Mouse (Mus musculus): Measurements from ENCODE around the gene Olfr1342. TPM values are rescaled to one million over a fixed set of nuclear protein-coding genes. Genes with fewer than 3 reads are reported as not detected.

Olfr1342 gene
- total RNA-seq, 2 experiments from 2014 or later: not detected

Other genes with a start within 250 kb of the Olfr1342 start
- gene Mpl, start 235.2 kb downstream of the Olfr1342 start, total RNA-seq (2021): under 1 TPM; 0.79 to 0.94 TPM
- gene Tie1, start 202.7 kb downstream of the Olfr1342 start, total RNA-seq (2021): 1 to 10 TPM; 7.8 to 8.6 TPM
- not detected for gene 2610528J11Rik, start 165.8 kb downstream of the Olfr1342 start, total RNA-seq (2021)
- gene Tmem125, start 148.7 kb downstream of the Olfr1342 start, total RNA-seq (2021): 10 to 100 TPM in 1 of 2 experiments, 1 to 10 TPM in 1; 6.6 to 14.5 TPM
- gene Cfap57, start 72.0 kb downstream of the Olfr1342 start, total RNA-seq (2021): under 1 TPM; 0.64 to 0.70 TPM
- gene Ebna1bp2, start 72.0 kb downstream of the Olfr1342 start, total RNA-seq (2021): 10 to 100 TPM; 53.5 to 62.3 TPM
- gene Olfr62, start 33.8 kb downstream of the Olfr1342 start, total RNA-seq (2021): not detected
- gene Olfr1341, start 10.8 kb upstream of the Olfr1342 start, total RNA-seq (2021): not detected
- gene Olfr1340, start 27.4 kb upstream of the Olfr1342 start, total RNA-seq (2021): not detected
- gene Olfr1339, start 39.4 kb upstream of the Olfr1342 start, total RNA-seq (2021): not detected
- gene Olfr1338, start 66.0 kb upstream of the Olfr1342 start, total RNA-seq (2021): not detected
- gene Olfr1337, start 89.8 kb upstream of the Olfr1342 start, total RNA-seq (2021): not detected
- gene Olfr1335, start 117.2 kb upstream of the Olfr1342 start, total RNA-seq (2021): not detected
- gene Olfr1333, start 143.5 kb upstream of the Olfr1342 start, total RNA-seq (2021): not detected
- gene Olfr1331, start 171.9 kb upstream of the Olfr1342 start, total RNA-seq (2021): not detected
- not detected for gene Olfr1330, start 195.8 kb upstream of the Olfr1342 start, total RNA-seq (2021)
- gene Olfr1329, start 224.7 kb upstream of the Olfr1342 start, total RNA-seq (2021): not detected
- not detected for gene Olfr1328, start 245.9 kb upstream of the Olfr1342 start, total RNA-seq (2021)